Mouse (Mus musculus) mouse trophoblast stem cell (cell line): Measurements from ENCODE around the gene Dpm2.

Experiments used
- in situ Hi-C, 2 experiments: fragments of 300-500 bp; cut with MseI, MboI; formaldehyde crosslinking; loops; 2 replicates in 1 of 2; 3 replicates in 1 of 2; pipeline ENCODE4 v1.15.1; 2025

Dpm2 gene

DNA sequence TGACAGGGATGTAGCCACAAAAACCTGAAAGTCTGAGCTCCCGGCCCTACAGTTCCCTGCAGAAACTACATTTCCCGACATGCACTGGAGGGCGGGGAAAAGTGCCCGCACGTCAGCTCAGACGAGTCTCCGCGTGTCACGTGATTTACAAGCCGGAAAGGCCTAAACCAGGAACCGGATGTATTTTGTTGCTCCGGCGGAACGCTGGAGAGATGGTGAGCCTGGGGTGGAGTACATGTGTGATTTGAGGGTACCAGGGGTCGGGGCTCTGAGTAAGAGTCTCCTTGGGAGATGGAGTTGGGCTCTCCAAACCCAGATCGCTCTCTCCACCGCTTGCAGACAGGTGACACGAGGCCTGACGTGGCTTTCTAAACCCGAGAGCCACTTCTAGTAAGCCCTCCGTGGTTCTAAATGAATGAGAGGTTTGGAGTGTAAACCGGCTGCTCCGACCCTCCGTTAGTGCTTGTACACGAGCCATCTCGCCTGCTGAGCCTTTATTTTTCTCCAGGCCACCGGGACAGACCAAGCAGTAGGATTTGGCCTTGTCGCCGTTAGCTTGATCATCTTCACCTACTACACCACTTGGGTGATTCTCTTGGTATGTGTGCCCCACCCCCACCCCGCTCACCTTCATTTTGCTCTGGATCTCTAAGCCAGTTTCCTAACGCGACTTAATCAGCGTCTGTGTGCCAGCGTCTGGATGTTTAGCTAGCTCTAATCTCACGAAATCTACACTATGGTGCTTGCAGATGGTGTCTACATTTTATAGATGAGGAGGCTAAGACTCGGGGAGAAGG is at the start of gene Dpm2:
Gene Dpm2, plus strand, starts transcription at position 161 of the 797 bp plus-strand sequence.
- in situ Hi-C loops, result no loop called here

DNA sequence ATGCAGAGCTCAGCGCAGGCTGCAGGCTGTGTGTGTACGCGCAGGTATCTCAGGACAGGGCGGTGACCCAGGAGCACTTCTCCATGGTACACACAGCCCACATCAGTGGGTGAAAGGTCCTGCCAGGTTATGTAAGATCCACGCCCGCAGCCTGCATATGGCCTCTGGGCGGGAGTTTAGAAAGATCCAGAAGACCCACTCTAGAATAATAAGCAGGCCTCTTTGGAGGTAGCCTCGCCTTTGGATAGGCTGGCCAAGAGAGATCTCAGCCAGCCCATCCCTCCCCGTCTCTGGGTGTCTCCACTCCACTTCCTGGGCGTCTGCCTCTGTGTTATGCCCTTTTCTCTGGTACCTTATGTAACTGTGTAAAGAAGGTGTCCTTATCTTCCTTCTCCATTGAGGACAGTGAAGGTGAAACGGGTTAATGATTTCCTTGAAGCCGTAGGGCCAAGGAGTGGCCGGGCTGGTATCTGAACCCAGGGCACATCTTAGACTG is 46.1 kb upstream of the Dpm2 start:
- in situ Hi-C loops, result no loop called here

DNA sequence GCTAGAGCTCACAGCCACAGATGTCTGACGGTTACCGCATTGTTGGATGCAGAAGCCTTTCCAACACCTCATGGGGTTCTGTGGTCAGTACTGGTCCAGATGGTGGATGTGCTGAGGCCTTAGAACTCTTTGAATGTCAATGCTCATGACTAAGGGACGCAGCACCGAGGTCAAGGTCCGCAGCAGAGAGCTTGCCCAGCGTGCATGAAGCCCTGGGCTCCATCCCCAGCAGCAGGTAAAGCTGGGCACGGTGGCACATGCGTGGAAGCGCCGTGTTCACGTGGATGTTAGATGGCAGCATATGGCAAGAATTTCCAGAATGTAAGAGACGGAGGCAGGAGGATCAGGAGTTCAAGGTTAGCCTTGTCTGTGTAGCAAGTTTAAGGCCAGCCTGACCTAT is 44.8 kb upstream of the Dpm2 start:
- in situ Hi-C loops, result no loop called here

DNA sequence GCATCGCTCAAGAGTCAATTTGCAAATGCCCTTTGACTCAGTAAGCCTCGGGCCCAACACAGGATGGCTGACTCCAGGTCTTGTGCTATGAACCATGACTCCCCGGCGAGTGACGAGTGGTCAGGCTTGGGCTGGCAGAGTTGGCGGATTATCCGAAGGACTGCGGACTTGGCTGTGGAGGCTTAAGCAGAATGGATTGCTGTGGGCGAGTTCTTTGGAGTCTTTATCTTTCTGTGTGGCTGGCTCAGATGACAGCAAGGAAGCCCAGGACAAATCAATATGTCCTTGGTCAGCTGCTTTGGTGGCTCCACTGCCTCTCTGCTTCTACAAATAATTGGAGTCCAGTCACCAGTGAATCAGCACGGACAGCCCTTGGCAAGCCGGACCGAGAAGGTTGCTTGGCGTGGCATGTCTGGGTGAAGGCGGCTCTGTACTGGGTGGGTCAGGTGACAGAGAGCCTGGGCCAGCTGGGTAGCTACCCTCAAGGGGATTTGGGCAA is 43.1 kb upstream of the Dpm2 start:
- in situ Hi-C loops, result no loop called here

DNA sequence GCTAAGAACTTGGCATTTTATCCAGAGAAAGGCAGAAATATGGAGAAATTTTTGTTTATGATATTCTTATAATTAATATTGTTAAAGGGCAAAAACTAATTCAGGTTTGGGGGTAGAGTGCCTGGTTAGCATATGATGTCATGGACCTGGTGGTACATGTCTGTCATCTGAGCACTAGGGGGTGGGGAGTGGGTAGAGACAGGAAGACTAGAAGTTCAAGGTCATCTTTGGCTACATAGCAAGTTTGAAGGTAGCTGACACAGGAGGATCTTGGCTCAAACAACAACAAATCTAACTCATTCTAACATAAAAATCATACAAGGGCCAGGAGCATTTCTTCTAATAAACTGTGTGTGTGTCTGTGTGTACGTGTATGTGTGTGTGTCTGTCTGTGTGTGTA is 42.3 kb upstream of the Dpm2 start:
- in situ Hi-C loops, result no loop called here

DNA sequence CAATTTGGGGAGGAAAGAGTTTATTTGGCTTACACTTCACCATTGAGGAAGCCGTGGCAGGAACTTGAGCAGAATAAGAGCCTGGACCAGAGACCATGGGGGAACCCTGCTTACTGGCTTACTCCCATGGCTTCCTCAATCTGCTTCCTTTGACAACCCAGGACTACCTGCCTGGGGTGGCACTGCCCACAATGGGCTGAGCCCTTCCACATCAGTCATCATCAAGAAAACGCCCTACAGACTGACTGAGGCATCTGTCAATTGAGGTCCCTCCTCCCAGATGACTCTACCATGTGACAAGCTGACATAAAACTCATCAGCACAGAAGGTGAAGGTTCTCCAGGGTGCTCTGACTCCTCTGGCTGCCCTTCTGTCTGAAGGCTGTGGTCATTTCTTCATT is 40.2 kb upstream of the Dpm2 start:
- in situ Hi-C loops, result no loop called here

DNA sequence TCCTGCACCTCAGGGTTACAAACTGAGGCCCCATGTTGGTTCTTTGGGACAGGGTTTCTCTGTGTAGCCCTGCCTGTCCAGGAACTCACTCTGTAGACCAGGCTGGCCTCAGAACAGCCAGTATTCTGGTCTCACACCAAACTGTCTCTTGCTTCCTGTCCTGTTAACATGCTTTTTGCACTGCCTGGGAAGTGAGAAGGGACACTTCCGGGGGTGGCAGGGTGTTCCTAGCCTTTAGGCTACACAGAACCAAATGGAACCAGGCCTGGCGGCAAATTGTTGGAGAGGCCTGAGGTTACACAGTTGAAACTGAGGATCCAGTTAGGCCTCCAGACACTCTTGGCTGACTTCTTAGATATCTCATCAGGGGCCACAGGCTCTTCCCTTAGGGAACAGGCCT is 37.5 kb upstream of the Dpm2 start:
- in situ Hi-C loops, result no loop called here

DNA sequence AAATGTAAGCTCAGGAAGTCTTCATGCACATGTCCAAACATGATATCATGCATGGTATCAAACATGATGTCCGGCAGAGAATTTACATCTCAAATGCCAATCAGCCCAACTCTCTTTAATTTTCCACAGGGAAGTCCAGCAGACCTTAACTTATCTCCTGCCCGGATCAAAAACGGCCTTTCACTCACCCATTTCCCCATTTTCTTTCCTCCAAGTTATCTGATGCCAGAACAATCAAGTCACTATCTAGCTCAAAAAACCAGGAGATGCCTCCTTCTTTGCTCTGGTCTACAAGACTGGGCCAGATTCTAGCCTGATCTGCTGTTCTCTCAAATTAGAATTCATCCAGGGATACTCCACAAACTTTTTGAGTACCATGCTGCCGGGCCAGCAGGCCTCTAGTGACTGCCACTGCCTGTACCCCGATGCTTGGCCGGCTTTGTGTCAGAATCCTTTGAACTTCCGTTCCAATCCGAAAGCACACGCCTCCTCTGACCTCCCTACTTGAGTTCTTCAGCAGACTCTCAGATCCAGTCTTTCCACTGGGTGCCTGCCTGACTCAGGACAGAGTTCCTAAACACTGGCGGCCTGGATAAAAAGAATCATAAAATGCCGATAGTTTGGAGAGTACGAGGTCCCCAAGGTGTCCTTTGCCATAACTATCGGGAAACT is 36.5 kb upstream of the Dpm2 start:
- in situ Hi-C loops, result no loop called here

DNA sequence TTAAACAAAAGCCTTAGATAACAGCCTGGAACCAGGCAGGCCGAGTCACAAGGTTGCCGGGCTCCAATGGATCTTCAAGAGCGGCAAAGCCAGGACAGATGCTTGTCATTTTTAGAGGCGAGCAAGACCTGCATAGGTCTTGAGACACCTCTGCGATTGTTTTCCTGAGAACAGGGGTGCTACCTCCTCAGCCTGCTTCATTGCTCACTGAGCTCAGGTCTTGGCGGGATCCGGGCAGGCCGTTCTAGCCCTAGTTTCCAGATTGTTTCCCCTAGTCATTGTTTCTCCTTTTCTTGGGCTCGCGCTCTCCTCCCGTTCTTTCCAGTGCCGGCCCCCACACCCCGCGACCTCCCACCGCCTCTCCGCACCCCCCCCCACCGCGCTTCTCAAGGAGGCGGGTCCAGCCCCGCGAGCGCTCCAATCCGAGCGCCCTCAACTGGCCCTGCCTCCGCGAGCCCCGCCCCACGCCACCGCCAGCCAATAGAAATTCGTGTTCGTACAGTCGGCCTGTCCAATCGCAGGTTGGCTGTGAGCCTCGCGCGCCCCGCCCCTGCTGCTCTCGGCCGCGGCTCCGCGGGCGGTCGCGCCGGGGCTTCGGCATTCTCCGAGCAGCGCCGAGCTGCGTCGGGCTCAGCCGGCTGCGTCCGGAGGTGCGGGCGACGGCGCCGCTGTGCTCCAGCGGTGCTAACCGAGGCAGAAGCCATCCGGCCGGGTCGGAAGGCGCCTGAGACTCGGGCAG is 35.8 kb upstream of the Dpm2 start, which contains the start of gene Fam102a:
Gene Fam102a, plus strand, starts transcription at position 600 of the 739 bp plus-strand sequence.
- in situ Hi-C loops, result no loop called here

DNA sequence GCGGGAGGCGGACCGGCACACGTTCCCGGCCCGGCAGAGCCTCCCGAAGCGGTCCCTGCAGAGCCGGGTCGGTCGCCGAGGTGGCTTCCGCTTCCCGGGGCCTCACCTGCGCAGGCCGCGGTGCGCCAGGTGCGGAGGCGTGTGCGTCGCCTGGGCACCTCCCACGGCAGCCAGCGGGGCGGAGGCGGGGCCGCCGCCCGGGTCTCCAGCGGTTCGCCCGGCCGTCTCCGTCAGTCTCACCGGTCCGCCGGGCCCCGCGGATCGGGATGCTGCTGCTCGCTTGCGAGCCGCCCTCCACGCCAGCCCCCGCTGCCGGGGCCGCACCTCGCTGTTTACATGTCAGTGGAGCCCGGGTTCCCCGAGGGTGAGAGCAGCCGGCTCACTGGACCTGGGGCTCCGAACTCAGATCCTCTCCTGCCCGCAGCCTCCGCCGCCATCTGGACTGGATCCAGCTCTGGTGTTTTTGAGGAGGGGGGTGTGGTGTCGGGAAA is 35.1 kb upstream of the Dpm2 start:
- in situ Hi-C loops, result no loop called here

DNA sequence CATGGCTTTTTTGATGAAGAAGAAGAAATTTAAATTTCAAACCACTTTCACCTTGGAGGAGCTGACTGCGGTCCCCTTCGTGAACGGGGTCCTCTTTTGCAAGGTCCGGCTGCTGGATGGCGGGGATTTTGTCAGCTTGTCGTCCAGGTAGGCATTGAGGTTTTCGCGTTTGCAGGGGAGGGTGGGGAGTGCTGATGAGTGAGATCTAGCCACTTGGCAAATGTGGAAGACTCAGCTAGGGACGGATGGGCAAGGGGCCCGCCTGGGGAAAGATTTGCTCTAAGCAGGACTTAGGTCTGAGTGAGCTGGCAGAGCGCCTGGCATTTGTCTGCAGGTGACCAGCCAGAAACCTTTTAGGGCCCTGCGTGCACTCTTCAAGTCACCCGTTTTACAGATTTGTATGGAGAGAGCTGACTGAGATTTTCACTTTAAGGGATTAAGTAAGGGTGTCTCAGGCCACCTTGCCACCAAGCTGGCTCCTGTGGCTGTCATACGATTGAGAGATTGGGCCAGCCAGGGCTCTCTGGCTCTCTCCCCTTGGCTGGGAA is 34.5 kb upstream of the Dpm2 start:
- in situ Hi-C loops, result no loop called here

DNA sequence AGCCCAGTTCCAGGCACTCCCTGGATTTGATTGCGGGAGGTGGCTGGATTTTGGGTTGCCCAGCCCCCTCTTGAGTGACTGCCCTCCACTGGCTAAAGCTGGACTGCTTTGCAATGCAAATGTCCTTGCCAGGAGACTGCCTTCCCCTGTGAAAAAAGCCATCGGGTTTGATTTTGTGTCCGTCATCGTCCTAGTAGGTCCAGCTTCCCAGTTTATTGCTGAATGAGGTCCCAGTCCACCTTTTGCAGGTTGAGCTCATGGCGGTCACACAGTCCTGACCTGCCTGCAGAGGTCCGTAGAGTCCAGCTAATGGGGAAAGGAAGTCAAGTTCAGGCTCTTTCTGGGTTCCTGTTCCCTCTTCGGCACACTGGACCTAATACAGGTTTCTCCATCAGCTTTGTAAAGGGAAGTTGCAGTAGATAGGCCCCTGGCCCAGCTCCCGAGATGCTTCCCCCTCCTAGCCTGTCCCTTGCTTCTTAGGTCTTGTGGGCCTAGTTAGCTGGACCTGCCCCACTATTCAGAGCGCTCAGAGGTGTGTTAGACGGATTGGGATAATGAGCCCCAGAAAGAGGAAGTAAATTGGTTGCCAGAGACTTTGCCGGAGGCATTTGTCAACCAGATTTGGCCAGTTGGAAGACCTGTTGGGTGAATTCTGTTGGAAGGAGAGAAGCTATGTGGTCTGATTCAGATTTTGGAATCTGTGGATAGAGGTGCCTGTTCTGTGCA is 33.9 kb upstream of the Dpm2 start:
- in situ Hi-C loops, result no loop called here

DNA sequence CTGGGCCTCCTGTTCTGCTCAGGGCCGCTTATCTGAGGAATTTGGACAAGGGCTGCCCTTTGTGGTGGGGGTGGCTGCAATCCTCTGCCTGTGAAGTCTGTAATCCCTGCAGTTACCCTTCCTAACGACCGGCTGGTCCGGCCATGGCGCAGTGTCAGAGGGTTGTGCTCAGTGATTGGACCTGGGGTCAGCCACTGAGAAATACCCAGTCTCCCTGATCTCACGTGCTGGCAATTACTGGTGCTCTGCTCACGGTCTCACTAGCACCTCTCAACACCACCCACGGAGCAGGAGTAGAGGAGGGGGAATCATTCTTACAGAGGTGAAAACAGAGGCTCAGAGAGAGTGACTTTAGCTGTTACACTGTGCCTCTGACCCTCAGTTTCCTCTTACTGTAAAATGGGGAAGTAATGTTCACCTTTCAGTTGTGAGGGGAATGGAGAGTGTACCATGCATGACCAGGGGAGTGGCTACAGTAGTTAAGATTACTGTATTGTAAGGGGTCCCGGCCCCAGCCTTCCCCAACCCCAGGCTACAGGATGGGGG is 33.2 kb upstream of the Dpm2 start:
- in situ Hi-C loops, result no loop called here

DNA sequence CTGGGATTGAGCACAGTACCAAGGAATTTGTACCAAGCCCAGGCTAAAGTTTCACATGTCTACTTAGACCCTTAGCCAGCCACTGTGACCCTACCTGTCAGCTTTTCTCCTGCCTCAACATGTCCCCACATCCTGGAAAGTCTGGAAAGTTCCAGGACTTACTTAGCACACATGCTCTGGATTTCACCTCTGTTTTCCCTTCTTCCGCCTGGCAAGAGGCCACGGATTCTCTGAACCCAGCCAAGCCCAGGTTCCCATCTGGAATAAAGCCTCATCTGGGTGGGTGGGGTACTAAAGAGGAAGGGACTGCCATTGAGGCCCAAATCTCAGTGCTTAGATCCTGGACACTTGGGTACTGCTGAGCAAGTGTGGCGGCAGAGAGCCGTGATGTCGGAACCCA is 32.7 kb upstream of the Dpm2 start:
- in situ Hi-C loops, result no loop called here

DNA sequence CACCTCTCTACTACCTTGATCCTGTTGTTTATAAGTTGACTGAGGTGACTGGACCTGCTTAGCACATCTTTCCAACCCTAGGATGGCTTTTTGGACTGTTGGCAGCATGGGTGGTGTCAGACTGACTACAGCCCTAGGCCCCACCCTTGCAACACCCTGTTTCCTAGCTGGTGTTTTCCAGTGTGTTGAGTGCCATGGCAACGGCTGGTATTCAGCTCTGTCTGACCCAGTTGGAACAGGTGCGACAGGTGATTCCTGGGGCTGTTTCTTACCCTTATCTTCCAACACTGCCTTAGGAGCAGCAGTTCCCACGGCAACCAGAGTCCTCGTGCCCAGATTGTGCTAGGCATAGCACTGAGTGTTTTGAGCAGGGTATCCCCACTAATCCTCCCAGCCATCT is 32.2 kb upstream of the Dpm2 start:
- in situ Hi-C loops, result no loop called here

DNA sequence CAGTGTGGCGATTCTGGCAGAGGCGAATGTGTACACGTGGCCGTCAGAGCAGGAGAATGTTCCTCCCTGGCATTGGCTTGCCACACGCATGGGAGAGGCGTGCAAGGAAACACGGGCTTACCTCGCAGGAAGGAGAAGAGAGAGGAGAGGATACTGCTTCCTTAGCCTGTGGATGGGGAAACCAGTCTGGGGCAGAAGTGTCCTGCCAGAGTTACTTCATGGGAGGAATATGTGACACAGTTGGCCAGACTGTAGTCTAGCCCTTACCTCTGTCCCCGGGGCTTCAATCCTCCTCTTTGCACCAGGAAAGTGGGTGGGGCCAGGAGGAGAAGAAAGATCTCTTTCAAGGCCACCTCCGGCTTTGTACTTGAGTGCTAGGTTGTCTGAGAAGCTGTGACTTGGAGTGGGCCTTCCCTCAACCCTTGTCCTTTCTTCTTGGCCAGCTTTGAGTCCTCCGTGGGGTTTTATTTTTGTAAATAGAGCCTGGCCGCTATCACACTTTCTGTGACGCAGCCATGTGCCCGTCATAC is 31.1 kb upstream of the Dpm2 start:
- in situ Hi-C loops, result no loop called here

DNA sequence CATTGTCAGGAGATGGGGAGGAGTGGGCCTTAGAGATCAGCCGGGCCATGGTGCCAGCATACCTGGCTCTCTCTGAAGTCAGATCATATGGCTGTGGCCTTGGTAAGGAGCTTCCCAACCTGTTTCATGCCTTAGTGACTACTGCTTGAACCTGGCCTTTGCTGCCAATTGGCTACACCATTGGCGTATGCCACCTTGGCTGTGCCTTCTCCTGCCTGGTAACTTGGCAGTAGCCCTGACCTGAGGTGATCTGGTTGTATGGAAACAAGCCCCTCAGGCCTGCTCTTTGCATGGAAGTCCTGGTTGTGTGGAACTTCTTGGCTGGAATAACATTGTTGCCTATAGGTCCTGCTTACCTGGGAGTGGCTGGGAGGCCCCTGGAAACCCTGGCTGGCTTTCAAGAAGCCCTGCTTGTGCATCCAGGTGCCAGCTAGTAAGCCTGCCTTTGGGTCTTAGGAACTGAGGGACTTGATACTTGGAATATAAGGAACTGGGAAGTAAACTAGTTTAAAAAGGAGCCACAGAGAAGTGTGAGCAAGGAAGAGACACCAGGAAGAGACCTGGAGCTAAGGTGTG is 29.2 kb upstream of the Dpm2 start:
- in situ Hi-C loops, result no loop called here

DNA sequence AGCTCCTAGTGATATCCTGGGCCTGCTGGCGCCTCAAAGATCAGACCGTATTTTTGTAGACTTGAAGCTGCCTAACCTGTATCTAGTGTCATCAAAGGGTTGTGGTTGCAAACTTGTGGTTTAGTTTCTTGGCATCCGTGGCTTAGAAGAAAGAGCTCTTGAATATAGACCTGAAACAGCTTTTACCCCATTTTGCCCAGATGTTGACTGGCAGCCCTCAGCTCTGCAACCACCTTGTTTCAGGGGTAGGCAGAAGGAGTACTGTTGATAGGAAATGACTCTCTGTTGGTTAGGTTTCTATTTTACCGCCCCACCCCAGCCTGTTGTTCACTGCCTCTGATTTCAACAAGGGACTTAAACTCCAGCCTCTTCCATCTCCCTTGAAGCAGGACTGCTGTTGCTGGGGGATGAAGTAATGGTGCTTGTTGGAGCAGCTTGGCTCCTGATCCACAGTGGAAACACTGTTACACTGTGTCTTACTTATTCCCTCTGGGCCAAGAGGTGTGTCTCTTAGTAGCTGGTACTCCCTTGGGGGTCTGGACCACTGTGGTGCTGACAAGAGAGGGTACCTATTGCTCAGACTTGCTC is 28.6 kb upstream of the Dpm2 start:
- in situ Hi-C loops, result no loop called here

DNA sequence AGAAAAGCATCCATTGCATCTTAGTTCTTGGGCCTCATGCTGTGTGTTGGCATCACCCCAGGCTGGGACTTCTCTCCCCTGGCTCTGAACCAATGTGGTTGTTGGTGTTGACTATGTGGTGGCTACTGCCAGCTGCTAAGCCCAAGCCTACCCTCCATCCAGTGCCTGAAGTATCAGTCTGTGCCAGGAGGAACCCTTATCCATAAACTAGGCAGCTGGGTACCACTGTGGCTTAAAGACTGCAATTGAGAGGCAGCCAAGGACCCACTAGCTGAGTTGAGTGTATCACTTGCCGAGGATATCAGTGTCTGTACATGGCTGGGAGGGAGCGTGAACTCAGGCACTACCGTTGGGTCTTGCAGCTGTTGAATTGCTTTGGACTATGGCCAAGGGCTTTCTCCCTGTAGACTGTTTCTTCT is 27.6 kb upstream of the Dpm2 start:
- in situ Hi-C loops, result no loop called here

DNA sequence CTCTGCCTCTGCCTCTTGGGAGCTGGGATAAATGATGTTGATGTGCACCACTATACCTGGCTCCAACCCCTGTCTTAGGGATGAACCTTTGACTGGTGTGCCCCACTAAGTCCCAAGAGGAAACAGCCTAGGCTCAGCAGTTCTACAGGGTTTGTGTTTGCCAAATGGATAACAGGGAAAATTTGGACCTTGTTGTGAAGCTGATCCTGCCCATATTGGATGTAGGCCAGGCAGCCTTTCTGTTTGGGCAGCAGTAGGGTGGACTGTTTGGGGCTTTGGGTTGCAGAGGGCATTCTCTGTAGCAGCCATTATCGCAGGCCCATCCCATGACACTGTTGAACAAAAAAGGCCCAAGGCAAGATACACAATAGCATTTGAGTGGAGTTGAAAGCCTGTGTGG is 23.7 kb upstream of the Dpm2 start:
- in situ Hi-C loops, result no loop called here
